Mouse (Mus musculus) liver, adult 10 weeks (tissue): ENCODE data around the gene Hspg2. TPM values are rescaled to one million over a fixed set of nuclear protein-coding genes. Genes with fewer than 3 reads are reported as not detected.

ENCODE experiments used
- polyA plus RNA-seq: library from polyadenylated mRNA; stranded (reverse); fragments of 350-450 nt; fragmentation: Illumina TruSeq; extraction: RNeasy Lipid Tissue Mini Kit (QIAGEN cat#74804); gene quantifications from one replicate; pipeline ENCODE4 v1.2.3, GENCODE M21; 2014; ENCODE audit warnings: low read depth, low replicate concordance

Gene Hspg2
- 0.19 TPM for polyA plus RNA-seq

GRCm38 (mm10) chr4:137468260-137469080, at the start of gene Hspg2:
TSS of gene Hspg2 (plus strand) at chr4:137468769.

GRCm38 (mm10) chr4:137430502-137430901, 38.1 kb upstream of the Hspg2 start, which contains the start of gene Cela3b:
TSS of gene Cela3b (minus strand) at chr4:137430540.

GRCm38 (mm10) chr4:137453234-137453767, 15.3 kb upstream of the Hspg2 start, which contains the start of gene 1700013G24Rik:
TSS of gene 1700013G24Rik (plus strand) at chr4:137453284.

GRCm38 (mm10) chr4:137574469-137574868, 105.9 kb downstream of the Hspg2 start, which contains the start of gene Ldlrad2:
TSS of gene Ldlrad2 (minus strand) at chr4:137574569.

GRCm38 (mm10) chr4:137593601-137594495, 125.3 kb downstream of the Hspg2 start, which contains the start of gene Usp48:
TSS of gene Usp48 (plus strand) at chr4:137593755.

Other genes starting within 250 kb of the Hspg2 start
- gene Wnt4, start 191.3 kb upstream of the Hspg2 start, polyA plus RNA-seq = 0.08 TPM
- gene Cdc42, start 111.0 kb upstream of the Hspg2 start, polyA plus RNA-seq = 320 TPM
- not detected for gene Cela3a, start 59.0 kb upstream of the Hspg2 start, polyA plus RNA-seq
- not detected for gene Cela3b, start 38.2 kb upstream of the Hspg2 start, polyA plus RNA-seq
- gene 1700013G24Rik, start 15.5 kb upstream of the Hspg2 start, polyA plus RNA-seq = not detected
- gene Ldlrad2, start 105.8 kb downstream of the Hspg2 start, polyA plus RNA-seq = not detected
- gene Usp48, start 125.0 kb downstream of the Hspg2 start, polyA plus RNA-seq = 35.9 TPM
- gene Rap1gap, start 196.0 kb downstream of the Hspg2 start, polyA plus RNA-seq = not detected